Mouse (Mus musculus) left cerebral cortex, adult 18-20 months (tissue): Measurements from ENCODE around the gene Mrm1. TPM values are rescaled to one million over a fixed set of nuclear protein-coding genes. Genes with fewer than 3 reads are reported as not detected.

Experiments
- DNase-seq, 2 experiments: peaks; one replicate each; pipeline ENCODE4 v3.0.0; 2021 to 2022; ENCODE audit warnings: low spot score in 2 of 2, mixed read lengths in 1 of 2
- total RNA-seq, 2 experiments: library from RNA; stranded (reverse); gene quantifications; 2 replicates each; pipeline ENCODE4 v1.2.3; 2021

Gene Mrm1
- total RNA-seq, 2 experiments from 2014 or later: 17.4 to 17.5 TPM

DNA sequence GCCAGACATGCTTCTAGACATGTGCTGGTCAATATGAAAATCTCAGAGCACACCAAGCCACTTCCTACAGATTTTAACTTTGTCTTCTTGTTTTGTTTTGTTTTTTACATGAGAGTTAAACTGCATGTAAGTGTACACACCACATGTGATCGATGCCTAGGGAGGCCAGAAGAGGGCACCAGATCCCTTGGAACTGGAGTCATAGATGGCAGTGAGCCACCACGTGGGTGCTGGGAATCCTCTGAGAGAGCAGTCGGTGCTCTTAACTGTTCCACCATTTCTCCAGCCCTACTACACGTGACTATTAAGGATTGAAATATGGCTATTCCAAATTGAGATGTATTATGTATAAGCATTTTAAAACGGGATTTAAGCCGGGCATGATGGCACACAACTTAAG, 2.0 kb downstream of the Mrm1 start:
- DNase-seq: no peak

DNA sequence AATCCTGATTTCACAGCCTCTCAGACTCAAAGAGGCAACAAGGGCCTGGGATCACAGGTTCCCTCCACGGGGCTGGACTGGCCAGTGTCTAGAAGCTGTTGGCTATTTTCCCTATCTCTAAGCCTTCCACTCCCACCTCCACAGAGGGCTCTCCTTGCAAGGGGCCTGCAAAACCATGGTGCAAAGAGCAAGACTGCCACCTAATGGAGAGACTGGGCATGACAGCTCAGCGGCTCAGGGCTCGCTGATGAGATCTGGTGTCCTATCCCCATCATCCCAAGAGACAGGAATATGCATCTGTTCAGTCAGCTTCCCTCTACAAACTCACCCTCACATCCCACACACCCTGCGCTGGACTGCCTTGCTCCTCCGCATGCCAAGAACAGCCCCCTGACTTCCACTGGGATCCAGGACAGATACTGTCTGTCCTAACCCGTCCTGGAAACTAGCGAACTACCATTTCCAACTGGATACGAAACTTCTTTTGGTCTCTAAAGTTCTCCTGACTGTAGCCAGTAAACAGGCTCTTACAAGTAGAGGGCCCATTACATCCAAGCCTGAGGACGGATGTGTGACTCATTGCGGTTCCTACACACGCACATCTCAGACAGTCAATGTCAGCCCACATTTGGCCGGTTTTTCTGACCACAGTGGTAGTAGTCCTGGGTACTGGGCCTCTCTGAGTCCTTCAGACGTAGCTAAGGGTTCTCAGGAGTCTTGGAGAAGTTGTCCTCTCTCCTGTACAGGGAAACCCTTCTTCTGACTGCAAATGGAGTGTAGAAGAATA, 5.4 kb downstream of the Mrm1 start:
- DNase-seq: peak; percentile 74 to 83

DNA sequence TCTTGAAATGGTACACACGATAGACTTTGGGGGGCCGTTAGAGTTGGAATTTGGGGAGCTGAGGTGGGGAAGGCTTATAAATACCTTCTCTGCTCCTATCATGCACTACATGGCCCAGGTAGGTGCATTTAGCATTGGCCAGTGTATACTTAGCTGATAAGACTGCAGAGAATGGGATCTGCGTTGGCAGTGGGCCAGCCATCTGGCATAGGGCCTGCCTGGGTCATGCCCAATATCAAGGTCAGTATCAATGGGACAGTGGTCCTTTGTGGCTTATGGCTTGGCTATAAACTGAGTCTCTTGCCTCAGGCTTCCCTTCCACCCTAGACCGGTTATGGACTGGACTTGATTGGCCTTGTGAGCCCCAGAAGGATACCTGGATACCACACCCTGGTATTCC, 14.9 kb downstream of the Mrm1 start:
- DNase-seq: no peak

DNA sequence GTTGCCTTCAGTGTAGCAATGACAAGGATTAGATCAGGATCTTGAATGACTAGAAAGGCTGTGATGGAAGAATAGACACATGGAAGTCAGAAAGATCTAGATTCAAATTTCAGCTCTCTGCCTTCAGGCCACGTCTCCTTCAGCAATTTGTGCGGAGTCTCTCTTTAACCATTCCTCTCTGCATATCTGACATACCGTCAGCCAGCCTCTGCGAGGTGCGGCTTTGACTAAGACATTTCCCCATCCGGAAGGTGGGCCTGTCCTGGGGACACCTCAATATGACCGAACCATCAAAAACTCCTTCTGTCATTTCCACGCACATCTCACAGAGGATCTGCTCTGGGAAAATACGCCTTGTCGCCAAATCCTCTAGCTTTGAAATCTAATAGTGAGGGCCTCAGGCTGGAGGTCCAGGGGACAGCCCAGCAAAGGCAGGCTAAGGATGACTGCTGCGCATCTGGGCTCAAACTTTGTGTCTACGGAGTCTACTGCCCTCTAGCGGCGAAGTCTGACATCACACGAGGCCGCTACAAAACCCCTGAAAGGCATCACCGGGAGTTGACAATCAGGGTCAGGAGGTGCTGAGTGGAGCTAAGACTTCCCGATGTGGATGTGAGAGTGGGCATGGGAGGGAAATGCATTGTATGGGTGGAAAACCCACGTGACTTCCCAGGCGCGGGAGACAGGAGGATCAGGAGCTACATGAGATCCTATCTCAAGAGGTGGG, 21.5 kb downstream of the Mrm1 start:
- DNase-seq: peak; percentile 69 to 79

DNA sequence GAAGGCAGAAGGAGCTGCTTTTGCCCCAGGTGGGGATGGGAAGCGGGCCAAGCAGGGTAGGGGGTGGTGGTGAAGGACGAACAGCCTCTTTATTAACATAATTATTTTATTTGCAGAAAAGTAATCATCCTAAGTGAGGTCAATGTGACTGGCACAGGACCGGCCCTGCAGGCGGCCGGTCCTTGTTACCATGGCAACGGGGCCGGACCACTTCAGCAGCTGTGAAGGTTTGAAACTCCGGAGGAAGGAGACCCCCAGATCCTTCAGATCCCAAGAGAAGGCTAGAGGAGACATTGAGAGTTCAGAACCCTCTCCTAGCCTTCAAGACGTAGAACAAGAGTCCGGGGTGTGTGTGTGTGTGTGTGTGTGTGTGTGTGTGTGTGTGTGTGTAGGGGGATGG, 22.3 kb downstream of the Mrm1 start:
- no peak for DNase-seq

DNA sequence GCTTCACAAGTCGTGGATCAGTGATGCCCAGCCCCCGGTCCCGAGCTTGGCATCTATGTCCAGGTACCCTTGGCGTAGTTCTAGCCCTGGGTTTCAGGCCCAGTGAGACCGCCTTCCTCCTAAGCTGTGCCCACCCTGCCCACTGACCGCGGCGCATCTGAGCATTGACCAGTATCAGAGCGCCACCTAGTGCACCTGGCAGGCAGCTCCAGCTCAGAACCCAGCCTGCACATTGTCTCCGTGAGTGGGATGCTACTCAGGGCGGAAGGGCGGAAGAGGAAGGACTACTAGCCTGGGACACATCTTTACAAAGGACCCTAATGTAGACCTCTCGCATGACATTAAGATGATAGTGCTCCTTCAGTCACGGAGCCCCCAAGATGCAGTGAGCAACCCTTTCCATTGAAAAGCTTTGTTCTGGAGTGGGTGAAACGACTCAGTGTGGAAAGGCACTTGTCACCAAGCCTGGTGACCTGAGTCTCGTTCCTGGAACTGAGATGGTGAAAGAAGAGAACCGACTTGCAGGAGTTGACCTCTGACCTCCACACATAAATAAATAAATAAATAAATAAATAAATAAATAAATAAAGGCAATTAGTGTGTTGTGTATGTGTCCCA, 24.7 kb downstream of the Mrm1 start:
- peak; percentile 78 to 85 for DNase-seq

DNA sequence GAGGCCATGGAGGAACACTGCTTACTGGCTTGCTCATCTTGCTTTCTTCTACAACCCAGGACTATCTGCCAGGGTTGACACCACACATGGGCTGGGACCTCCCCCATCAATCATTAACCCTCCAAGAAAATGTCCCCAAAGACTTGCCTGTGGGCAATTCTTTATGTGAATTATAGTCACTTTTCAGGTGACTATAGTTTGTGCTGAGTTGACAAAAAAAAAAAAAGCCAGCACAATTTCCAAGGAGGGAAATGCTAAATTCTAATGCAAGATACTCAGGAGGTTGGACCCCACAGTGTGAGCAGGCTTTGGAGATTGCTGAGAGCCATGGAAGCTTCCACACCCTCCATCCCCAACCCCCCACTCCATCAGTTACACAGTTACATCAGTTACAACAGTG, 25.8 kb downstream of the Mrm1 start:
- no peak for DNase-seq

DNA sequence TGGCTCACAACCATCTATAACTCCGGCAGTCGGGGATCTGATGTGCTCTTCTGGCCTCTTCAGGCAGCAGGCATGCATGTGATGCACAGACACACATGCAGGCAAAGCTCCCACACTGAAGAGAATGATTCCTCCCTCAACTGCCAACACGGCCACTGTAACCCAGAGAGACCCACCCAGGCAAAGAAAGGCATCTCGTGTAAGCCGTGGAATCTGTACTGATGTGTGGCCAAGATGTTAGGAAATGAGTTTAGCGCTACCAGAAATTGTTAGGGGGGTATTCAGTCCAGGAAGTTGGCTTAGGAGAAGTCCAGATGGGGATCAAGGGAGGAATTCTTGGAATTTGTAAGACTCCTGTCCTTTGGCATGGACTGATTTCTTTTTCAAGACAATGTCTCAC, 28.9 kb downstream of the Mrm1 start:
- no peak for DNase-seq

DNA sequence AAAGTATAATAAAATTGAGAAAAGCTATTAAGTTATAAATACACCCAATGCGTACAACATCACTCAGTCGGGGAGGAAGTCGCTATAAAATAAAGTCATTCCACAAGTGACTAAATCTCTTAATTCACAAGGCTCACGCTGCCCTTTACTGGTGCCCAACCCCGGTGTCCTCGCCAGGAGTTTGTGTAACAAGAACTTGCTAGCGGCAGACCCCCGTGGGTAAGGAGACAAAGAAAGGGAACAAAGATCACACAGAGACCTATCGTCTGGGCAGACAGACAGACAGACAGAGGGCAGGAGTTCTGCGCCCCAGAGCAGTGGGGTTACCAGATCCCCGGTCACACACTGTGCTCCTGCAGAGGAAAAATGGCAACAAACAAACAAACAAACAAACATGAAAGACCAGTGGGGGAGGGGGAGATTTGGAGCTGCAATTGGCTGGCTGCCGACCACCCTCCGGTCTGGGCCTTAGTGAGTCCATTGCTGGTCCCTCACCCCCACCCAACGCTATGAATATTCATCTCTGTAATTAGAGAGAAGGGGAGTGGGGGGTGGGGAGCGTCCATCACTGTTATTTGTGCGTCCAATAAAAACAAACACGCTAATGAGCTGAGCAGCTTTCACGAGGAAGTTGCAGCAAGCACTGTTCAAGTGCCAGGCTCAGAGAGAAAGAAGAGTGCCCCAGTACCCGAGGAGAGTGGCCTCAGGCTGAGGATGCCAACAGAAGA, 39.0 kb downstream of the Mrm1 start:
- no peak for DNase-seq

DNA sequence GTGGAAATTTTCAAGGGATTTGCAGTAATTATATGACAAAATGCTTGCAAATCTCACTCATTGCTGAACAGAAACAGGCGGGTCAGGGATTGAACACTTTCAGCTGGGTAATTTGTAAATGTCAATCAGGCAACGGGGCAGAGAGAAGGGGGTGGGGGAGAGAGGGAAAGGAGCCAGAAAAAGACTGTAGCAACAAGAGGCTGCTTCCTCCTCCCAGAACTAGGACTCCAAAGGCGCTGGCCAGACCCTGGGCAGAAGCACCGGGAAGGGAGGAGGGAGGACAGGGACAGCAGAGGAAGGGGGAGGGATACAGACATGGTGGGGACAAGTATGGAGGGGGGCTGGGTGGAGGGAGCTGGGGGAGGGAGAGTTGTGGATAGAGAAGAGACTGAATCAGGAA, 43.8 kb downstream of the Mrm1 start:
- DNase-seq: no peak

DNA sequence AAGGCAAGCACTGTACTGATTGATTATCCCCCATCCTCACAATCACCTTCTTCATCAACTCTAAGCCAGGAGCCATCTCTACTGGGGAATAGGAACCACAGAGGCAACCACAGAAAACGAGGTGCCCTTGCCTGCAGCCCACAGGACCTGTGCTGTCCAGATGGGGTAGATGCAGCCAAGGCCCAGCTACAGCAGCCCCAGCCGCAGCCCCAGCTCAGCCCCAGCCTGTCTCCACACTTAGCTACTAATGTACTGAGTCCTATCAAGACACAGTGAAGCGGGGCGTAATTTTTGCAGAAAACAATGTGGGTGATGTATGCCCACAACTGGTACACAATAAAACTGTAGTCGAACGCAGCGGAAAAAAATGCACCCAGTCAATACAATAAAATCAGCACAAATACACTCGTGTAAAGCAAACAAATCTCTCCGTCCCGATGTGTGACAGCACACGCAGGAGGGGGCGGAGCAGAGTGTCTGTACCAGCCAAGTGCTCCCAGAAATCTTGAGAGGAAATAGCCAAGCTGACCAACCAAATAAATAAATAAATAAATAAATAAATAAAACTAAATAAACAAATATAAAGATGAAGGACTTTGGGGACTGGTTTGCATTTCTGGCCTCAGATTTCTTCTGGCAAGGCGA, 44.3 kb downstream of the Mrm1 start:
- no peak for DNase-seq

DNA sequence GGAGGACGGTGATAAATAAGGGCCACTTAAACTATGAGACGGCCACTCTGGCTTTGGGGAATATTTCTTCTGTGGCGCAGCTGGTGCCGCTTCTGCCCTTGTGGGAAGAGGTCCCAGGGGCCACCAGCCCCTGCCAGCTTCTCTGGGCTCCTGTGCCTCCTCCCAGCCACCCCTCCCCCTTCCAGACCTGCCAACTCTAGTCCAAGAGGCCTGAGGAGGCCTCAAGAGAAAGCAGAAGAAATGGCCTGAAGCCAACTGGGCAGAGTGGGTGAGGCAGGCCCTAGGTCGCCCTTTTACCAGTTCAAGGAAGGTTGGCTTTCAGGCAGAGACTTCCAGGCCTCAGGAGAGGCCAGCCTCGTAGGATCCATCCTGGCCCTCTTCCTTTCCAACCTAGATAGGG, 51.4 kb downstream of the Mrm1 start:
- no peak for DNase-seq

DNA sequence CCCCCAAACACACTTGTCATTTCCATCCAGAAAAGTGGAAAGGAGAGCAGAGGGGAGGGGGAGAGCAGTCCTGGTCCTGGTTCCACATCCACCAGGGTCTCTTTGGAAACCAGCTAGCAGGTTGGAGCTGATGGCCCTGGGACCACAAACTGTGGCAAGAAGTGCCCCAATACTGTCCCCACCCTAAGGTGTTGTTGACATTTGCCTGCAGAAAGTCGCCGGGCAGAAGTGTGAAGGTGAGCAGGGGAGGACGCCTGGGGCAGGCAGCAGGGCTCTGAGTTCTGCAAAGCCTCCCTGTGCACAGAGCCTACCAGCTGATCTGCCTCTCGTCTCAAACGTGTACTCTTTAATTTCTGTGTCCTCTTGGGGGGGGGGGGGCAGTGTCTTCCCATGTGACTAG, 54.2 kb downstream of the Mrm1 start:
- no peak for DNase-seq

DNA sequence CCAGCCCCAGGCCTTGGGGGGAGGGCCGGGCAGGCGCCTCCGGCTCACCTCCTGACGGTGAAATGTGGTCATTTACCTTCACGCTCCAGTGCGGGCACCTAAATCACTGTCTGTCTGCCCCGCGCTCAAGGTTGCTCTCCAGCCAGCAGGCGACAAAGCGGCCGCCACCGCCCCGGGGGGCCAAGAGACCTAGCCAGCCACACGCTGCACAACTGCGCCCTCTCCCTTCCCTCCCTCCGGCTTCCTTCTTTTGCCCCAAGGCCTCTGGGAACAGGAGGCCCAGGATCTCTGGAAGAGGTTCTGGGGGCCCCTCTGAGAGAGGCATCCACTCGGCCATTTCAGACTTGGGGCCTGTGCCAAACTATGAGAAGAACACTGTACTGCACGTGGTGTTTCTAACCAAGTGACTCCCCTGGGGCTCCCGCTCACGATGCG, 54.8 kb downstream of the Mrm1 start:
- no peak for DNase-seq

DNA sequence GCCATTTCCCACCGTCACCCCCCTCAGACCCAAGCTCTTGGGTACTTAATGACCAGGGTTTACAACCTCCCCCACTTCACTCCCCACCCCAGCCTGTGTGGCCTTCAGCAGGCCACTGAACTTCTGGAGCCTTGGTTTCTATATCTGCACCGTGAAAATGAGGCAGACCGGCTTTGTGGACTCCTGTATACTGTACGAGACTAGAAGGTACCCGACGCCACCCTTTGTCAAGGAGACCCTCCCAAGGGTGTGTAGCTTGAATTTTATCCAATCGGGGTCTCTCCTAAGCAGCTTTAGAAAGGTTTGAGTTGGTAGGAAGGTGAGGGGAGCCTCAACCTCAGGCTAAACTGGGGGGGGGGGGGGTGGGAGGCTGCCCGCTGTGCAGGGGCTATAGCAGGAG, 55.2 kb downstream of the Mrm1 start:
- DNase-seq: no peak

Other genes with a start within 250 kb of the Mrm1 start
- gene Dhrs11, start 9.5 kb upstream of the Mrm1 start, total RNA-seq: 1 to 10 TPM; 7.9 to 8.4 TPM
- 10 to 100 TPM; 90.8 to 91.0 TPM for gene Ggnbp2, start 51.3 kb upstream of the Mrm1 start, total RNA-seq
- gene Myo19, start 60.6 kb upstream of the Mrm1 start, total RNA-seq: 10 to 100 TPM; 11.1 to 17.1 TPM
- gene Pigw, start 60.8 kb upstream of the Mrm1 start, total RNA-seq: 1 to 10 TPM; 5.7 to 7.0 TPM
- 10 to 100 TPM; 32.0 to 32.8 TPM for gene Znhit3, start 96.9 kb upstream of the Mrm1 start, total RNA-seq
- gene Car4, start 138.3 kb upstream of the Mrm1 start, total RNA-seq: 10 to 100 TPM; 58.5 to 66.3 TPM